Mouse (Mus musculus) erythroblast, embryonic 14.5 days (primary cell): ENCODE measurements around the gene Sirt3.

Experiments used
- GATA1 ChIP-seq: IDR thresholded peaks from 2 replicates; pipeline ENCODE4 v1.6.1; 2012; ENCODE audit warnings: low read length, inconsistent platforms, mixed read lengths
- TAL1 ChIP-seq: IDR thresholded peaks from 3 replicates; pipeline ENCODE4 v1.6.1; 2012; ENCODE audit warnings: low read length, inconsistent platforms, mixed read lengths

GRCm38 (mm10) chr7:140899121-140899520 lies 17.0 kb upstream of the Sirt3 start:
- TF ChIP-seq GATA1 (no peak), TAL1 (no peak)
